Mouse (Mus musculus): ENCODE measurements around the gene Mdm1.
A peak's percentile ranks its signal among the peaks of the same experiment; 100 is the strongest.
"Not testable (repeated sequence)": the region's sequence is repeated elsewhere in the genome, so short reads cannot be mapped to it uniquely, and the experiment has no call there.

The Mdm1 gene

DNA sequence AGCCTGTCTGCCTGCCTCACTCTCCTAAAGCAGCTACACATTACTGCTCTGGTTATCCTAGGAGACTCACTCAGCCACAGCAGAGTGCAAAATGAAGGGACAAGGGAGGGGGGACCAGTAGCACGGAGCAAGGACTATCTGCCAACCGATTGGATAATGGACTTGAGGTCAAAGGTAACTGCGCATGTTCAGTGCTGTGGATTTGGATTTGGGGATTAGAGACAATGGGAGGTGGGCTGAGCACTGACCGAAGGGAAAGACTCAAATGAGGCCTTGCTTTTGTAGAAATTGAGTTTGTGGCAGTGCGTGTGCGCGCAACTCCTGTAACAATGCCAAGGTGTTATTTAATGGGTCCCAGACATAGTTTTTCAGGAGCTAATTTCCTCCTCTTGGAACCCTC, 16.4 kb upstream of the Mdm1 start:
- DNase-seq, result no peak

GRCm38 (mm10) chr10:118125776-118126445, 15.7 kb upstream of the Mdm1 start:
- DNase-seq, result no peak

- DNase-seq, result peak in 1 of 2 experiments; percentile 14
Observed at GRCm38 (mm10) chr10:118129001-118129682, 12.5 kb upstream of the Mdm1 start.

GRCm38 (mm10) chr10:118130016-118130415, 11.6 kb upstream of the Mdm1 start:
- no peak for DNase-seq

DNA sequence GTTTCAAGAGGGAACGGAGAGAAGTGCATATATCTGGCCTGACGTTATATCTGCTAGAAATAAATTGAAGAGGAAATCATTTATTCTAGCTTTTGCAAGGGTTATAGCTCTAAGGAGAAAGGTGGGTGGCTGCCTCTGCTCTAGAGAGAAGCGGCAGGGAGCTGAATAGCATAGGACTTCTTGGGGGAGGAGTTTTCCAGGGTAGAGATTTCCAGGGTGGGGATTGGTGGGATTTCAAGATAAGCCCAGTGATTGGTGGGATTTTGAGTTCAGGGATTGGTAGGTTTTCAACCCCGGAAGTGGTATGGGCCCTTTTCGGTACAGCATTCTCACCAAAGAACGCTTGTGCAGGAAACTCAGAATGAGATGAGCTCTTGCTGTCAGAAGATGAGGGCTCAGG, 8.6 kb upstream of the Mdm1 start:
- no peak for DNase-seq

- DNase-seq, result no peak
Observed at GRCm38 (mm10) chr10:118138508-118138907, 3.1 kb upstream of the Mdm1 start.

DNA sequence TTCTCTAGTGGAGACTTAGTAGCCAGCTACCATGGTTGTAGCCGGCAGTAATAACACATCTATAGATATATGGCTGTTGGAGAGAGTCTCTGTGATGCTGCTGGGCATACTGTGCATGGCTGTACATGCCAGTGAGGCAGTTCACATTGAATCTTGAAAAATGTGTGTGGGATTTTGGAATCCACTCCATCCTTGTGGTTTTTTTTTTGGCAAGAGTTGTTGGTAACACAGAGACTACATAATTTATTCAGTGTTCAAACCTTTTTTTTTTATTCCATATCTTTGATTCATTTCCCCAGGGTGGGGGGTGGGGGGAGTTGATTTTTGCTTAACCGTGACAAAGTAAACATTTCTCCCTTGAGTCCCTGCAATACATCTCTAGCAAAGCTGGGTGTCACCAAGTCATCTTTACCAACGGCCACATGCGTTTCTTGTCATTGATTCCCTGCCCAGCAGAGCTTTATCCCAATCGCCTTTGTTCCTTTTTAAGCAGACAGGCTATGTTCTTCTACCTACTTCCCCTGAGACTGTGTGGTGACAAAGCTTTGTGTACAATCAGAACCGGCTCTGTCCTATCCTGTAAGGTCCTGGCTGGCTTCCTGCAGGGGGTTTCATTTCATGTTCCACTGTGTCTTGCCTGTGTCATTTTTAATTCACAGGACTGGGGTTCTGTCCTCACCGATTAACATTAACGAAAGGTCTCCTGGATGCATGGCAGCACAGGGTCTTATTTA, 1.6 kb upstream of the Mdm1 start:
- DNase-seq, result no peak

DNA sequence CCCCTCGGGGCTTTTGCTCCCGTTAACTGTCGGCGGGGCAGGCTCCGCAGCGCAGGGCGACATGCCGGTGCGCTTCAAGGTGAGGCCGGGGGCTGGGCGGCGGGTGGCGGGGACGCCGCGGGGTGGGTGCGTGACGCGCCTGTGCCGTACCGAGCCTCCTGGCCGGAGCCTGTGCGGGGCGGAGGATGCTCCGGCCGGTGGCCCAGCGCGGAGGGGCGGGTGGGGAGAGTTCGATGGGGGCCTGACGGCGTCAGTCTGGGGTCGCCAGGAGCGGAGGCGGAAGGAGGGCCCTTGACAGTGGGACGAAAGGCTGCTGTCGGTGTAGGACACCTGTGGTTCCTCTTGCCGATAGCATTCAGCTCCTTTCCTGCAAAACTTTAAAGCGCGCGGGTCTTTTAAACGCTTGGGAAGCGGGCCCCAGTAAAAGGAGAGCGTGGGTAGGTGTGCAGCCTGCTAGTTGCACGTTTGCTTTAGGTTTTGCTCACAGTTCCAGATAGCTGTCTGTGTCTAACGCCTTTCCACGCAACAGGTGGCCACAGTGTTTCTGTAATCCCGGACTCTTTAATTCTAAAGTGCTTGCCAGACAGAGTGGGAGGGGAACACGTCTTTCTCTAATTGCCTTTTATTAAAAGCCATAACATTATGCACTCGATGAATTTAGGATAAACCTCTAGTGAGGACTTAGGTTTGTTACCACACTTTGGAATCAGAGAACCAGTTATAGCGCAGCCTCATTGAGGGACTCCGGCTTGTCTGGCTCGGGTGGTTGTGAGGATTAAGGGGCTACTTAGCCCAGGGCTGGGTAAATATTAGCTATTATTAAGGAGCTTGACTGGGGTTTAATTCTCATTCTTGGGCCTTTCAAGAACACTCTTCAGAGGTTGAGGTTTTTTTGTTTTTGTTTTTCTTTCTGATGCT, 532 bp downstream of the Mdm1 start:
- DNase-seq, result no peak

- no peak for DNase-seq
Observed at GRCm38 (mm10) chr10:118149381-118149780, 7.8 kb downstream of the Mdm1 start.

DNA sequence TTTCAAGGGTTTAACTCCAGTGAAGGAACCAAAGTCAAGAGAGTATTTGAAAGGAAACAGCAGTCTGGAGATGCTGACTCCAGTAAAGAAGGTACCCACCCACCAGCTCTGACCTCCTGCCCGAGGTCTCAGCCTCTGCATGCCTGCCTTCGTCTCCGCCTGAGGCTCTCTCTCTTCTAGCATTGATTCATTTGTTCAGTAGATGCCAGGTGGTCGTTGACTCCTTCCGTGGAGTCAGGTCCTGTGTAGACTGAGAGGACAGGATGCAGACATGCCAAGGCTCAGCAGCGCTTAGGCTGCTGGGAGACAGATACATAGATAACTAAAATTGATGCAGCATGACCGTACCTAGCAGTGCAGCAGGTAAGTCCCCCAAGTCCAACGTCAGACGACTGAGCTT, 9.3 kb downstream of the Mdm1 start:
- DNase-seq, result no peak

DNA sequence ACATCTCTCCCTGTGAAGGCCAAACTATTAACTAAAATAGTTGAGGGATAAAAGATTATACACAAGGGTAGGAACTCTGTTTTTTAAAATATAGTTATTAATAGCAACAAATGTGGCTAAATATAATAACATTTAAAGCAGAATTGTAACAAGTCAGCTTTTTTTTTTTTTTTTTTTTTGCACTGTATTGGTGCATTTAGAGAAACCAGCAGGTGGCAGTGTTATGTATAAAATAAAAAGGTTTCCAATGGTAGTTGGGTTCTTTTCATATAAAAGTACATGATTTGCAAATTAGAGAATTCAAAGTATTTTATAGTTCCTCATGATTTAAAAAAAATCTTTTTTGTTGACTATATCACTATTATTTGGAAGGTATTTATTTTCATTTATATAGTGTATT, 14.3 kb downstream of the Mdm1 start:
- peak; percentile 39 to 72 for DNase-seq

GRCm38 (mm10) chr10:118161131-118161530, 19.5 kb downstream of the Mdm1 start:
- peak; percentile 48 to 68 for DNase-seq

- no peak for DNase-seq
Observed at GRCm38 (mm10) chr10:118169212-118169611, 27.6 kb downstream of the Mdm1 start.

- no peak for DNase-seq
Observed at GRCm38 (mm10) chr10:118172416-118172815, 30.8 kb downstream of the Mdm1 start.

GRCm38 (mm10) chr10:118172876-118173275, 31.3 kb downstream of the Mdm1 start:
- DNase-seq, result no peak

GRCm38 (mm10) chr10:118175542-118175941, 33.9 kb downstream of the Mdm1 start:
- not testable (repeated sequence) for DNase-seq

DNA sequence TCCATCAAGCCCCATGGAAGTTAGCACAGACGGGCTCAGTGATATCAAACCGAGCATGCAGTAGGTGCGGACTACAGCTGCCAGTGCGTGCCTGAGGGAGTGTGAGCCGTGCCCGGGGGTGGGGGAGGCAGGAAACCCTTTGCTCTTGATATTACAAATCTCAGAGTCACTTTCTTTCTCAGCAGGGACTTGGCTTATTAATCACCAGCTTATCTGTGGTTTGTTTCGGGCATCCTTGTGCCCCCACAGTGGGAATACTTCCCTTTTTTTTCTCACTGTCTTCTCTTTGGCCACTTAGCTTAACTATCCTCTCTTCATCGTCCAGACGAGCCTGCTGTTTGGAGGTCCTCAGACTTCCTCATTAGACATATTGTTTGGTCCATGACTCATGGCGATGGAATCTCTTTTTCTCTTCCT, 37.1 kb downstream of the Mdm1 start:
- no peak for DNase-seq

GRCm38 (mm10) chr10:118179265-118179664, 37.7 kb downstream of the Mdm1 start:
- no peak for DNase-seq

GRCm38 (mm10) chr10:118195150-118195549, 53.5 kb downstream of the Mdm1 start:
- not testable (repeated sequence) for DNase-seq

- DNase-seq, result no peak
Observed at GRCm38 (mm10) chr10:118204642-118205041, 63.0 kb downstream of the Mdm1 start, which contains the start of gene Il22. Gene Il22 (plus strand): TSS chr10:118204942.

DNA sequence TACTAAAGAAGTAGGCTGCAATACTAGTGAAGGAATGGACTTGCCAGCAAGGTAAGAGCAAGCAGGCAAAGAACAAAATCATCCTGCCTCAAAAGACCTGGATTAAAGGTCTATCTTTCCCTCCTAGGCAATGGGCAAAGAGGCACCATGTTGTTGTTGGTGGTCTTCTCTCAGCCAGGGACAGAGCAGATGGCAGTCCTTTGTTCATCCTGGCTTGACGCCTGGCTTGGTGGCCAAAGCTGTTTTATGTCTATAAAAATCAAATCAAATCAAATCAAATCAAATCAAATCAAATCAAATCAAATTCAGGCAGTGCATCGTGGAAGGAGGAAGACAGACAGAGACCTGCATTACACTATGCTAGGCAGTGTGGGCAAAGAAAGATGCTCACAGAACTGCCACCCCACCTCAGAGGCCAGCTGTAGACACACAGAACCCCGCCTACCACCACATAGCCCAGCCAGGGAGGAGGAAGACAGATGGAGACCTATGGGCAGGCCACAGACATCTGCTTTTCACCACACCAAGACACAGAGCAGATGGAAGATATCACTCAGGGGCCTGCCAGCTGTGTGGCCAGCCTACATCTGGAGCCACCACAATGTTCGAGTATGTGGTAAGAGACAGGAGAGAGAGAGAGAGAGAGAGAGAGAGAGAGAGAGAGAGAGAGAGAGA, 74.2 kb downstream of the Mdm1 start:
- DNase-seq, result peak; percentile 65 to 70

Data from cerebellum, postnatal 10 days (tissue).